Mouse (Mus musculus) embryo, embryonic 9.5 days (tissue): Measurements from ENCODE around the gene Myrf.
"Not testable (repeated sequence)": the region's sequence is repeated elsewhere in the genome, so short reads cannot be mapped to it uniquely, and the experiment has no call there.

Source experiments
- DNase-seq: peaks from one replicate; pipeline ENCODE4 v3.0.0-alpha.2; 2017; ENCODE audit errors: extremely low spot score

Myrf gene

GRCm38 (mm10) chr19:10176941-10177372 is 63.6 kb downstream of the Myrf start:
- no peak for DNase-seq

- no peak for DNase-seq
Measured at GRCm38 (mm10) chr19:10176477-10176876, 64.1 kb downstream of the Myrf start.

GRCm38 (mm10) chr19:10174956-10175355 is 65.6 kb downstream of the Myrf start:
- no peak for DNase-seq

GRCm38 (mm10) chr19:10173844-10174539 is 66.6 kb downstream of the Myrf start:
- DNase-seq: no peak

- DNase-seq: no peak
Measured at GRCm38 (mm10) chr19:10173116-10173718, 67.3 kb downstream of the Myrf start.

GRCm38 (mm10) chr19:10171846-10172245 is 68.7 kb downstream of the Myrf start:
- DNase-seq: no peak

GRCm38 (mm10) chr19:10171359-10171758 is 69.2 kb downstream of the Myrf start:
- no peak for DNase-seq

GRCm38 (mm10) chr19:10170466-10170865 is 70.1 kb downstream of the Myrf start:
- DNase-seq: no peak

GRCm38 (mm10) chr19:10169692-10170330 is 70.7 kb downstream of the Myrf start:
- DNase-seq: not testable (repeated sequence)

GRCm38 (mm10) chr19:10169179-10169578 is 71.4 kb downstream of the Myrf start:
- DNase-seq: no peak

- no peak for DNase-seq
Measured at GRCm38 (mm10) chr19:10168441-10168840, 72.1 kb downstream of the Myrf start.

- DNase-seq: no peak
Measured at GRCm38 (mm10) chr19:10167951-10168350, 72.6 kb downstream of the Myrf start.

- DNase-seq: no peak
Measured at GRCm38 (mm10) chr19:10167112-10167511, 73.4 kb downstream of the Myrf start.

GRCm38 (mm10) chr19:10165928-10166327 is 74.6 kb downstream of the Myrf start:
- not testable (repeated sequence) for DNase-seq

- no peak for DNase-seq
Measured at GRCm38 (mm10) chr19:10163896-10164295, 76.7 kb downstream of the Myrf start.
